ENCODE assay signal across 8 mouse cellular contexts in genomic region chr6:17725841-17726460, GRCm38 (mm10). TPM values are rescaled to one million over a fixed set of nuclear protein-coding genes. Genes with fewer than 3 reads are reported as not detected.
A peak's percentile ranks its signal among the peaks of the same experiment; 100 is the strongest.
DNase-seq lines count a peak whose midpoint lies in the region; ATAC-seq and TF ChIP-seq lines count a peak whose summit lies in the region.

No protein-coding gene starts in this region.

- intact Hi-C loops in left cerebral cortex, postnatal 36 days (cut with DNase I) = loop anchor here (2.0 kb wide), 2 partner anchors 23 to 109 kb away; no protein-coding TSS in a partner anchor

- no peaks in the 10 kb centered on the region for H3K9me3 ChIP-seq in midbrain, embryonic 10.5 days (replicated peaks)

- H3K4me1 ChIP-seq in kidney, adult 2 months (ENCODE audit: control insufficient read depth, insufficient read depth, low read length) = peaks cover under 1% of the 10 kb centered on the region
- peaks cover 18% of the 10 kb centered on the region for H3K4me1 ChIP-seq in midbrain, embryonic 10.5 days
- no peaks in the 10 kb centered on the region for H3K4me1 ChIP-seq in spleen, adult 2 months (ENCODE audit: control insufficient read depth, insufficient read depth, insufficient read length)

- TF ChIP-seq CTCF in kidney, adult 2 months (conservative IDR thresholded peaks at IDR 0.05; ENCODE audit: insufficient read depth, insufficient read length, low read depth, low read length) = peak; percentile 73
- peak; percentile 69; the same call in 1 of the 2 replicates for TF ChIP-seq CTCF in spleen, adult 2 months (IDR thresholded peaks at IDR 0.05; ENCODE audit: extremely low read depth, insufficient read depth, insufficient read length, insufficient replicate concordance)

- peak; percentile 78 for DNase-seq in 416B (ENCODE audit: low read depth)
- peak; percentile 53 to 87 for DNase-seq in adrenal gland, adult (ENCODE audit: inconsistent age in 2 of 2, low spot score in 1 of 2)
- DNase-seq in embryo, embryonic 11.5 days (ENCODE audit: low read depth, low spot score) = peak; percentile 34
- DNase-seq in kidney, adult 2 months = peak; percentile 63
- peak; percentile 49 to 55 for DNase-seq in left cerebral cortex, postnatal 36 days (ENCODE audit: low spot score in 2 of 2)
- peak; percentile 39 for DNase-seq in midbrain, embryonic 10.5 days (ENCODE audit: low spot score)
- DNase-seq in spleen, adult 2 months (ENCODE audit: low read depth in 1 of 2, low spot score in 2 of 2) = peak; percentile 29 to 56

- WGBS in kidney, adult 2 months = 43% methylated on average over 7 of the region's 7 CpGs
- WGBS in midbrain, embryonic 10.5 days = 46% methylated on average over 7 of the region's 7 CpGs
- WGBS in spleen, adult 2 months = 49% methylated on average over 7 of the region's 7 CpGs

- no peaks in the 10 kb centered on the region for H3K36me3 ChIP-seq in kidney, adult 2 months (ENCODE audit: control insufficient read depth, insufficient read depth, low read length)
- H3K36me3 ChIP-seq in midbrain, embryonic 10.5 days = no peaks in the 10 kb centered on the region
- H3K36me3 ChIP-seq in spleen, adult 2 months (ENCODE audit: control insufficient read depth, insufficient read depth, low read length) = no peaks in the 10 kb centered on the region

- no peak for TF ChIP-seq POLR2A in kidney, adult 2 months (IDR thresholded peaks at IDR 0.05; ENCODE audit: low read depth, low read length)
- no peak for TF ChIP-seq POLR2A in spleen, adult 2 months (IDR thresholded peaks at IDR 0.05; ENCODE audit: low read depth, low read length)

- H3K4me3 ChIP-seq in kidney, adult 2 months (ENCODE audit: insufficient read depth, low read depth, low read length) = no peak overlapping the region
- no peak overlapping the region for H3K4me3 ChIP-seq in midbrain, embryonic 10.5 days
- no peak overlapping the region for H3K4me3 ChIP-seq in spleen, adult 2 months (ENCODE audit: extremely low read depth, insufficient read depth, insufficient read length)

- no peak overlapping the region for H3K27ac ChIP-seq in kidney, adult 2 months (ENCODE audit: insufficient read depth, low read depth, low read length)
- H3K27ac ChIP-seq in midbrain, embryonic 10.5 days (replicated peaks) = no peak overlapping the region
- no peak overlapping the region for H3K27ac ChIP-seq in spleen, adult 2 months (ENCODE audit: insufficient read depth, low read length)

- no peaks in the 10 kb centered on the region for H3K27me3 ChIP-seq in kidney, adult 2 months (replicated peaks; ENCODE audit: control insufficient read depth, insufficient read depth, low read length)
- H3K27me3 ChIP-seq in midbrain, embryonic 10.5 days (ENCODE audit: low read depth, poor library complexity, severe bottlenecking) = no peaks in the 10 kb centered on the region
- H3K27me3 ChIP-seq in spleen, adult 2 months (ENCODE audit: control insufficient read depth, insufficient read depth, low read length) = no peaks in the 10 kb centered on the region

- ATAC-seq in granulocyte monocyte progenitor cell, adult 5-6 weeks (replicated peaks; ENCODE audit: poor library complexity, severe bottlenecking) = peak; percentile 74

RNA-seq across cellular contexts. Expression of gene St7, which starts 33.2 kb away (rescaled TPM):
- 30.0 and 31.2 TPM in 2 replicates for total RNA-seq in granulocyte monocyte progenitor cell, adult 5-6 weeks (2014; fragmentation: Nextera tagmentation)
- 42.6 and 45.5 TPM in 2 replicates for total RNA-seq in granulocyte monocyte progenitor cell, adult 5-6 weeks (2017)
- polyA plus RNA-seq in kidney, adult 2 months (2012; rRNA removed) = 14.3 and 17.0 TPM in 2 replicates
- total RNA-seq in left cerebral cortex, postnatal 36 days (2021) = 10 to 100 TPM; 28.7 to 44.5 TPM
- 23.8 and 31.3 TPM in 2 replicates for polyA plus RNA-seq in midbrain, embryonic 10.5 days (2016; fragmentation: Nextera tagmentation; extraction: Ambion mirVana)
- 4.4 and 4.6 TPM in 2 replicates for polyA plus RNA-seq in spleen, adult 2 months (2012; rRNA removed)
